Mouse (Mus musculus): ENCODE data around the gene Tmem131l. TPM values are rescaled to one million over a fixed set of nuclear protein-coding genes. Genes with fewer than 3 reads are reported as not detected.

Gene Tmem131l
- polyA plus RNA-seq, 1 experiment: 8.4 TPM

GRCm38 (mm10) chr3:83958951-83959681 lies 80.9 kb downstream of the Tmem131l start:
- no peak overlapping the region for H3K27ac ChIP-seq (replicated peaks; ENCODE audit: low read depth, low read length)

DNA sequence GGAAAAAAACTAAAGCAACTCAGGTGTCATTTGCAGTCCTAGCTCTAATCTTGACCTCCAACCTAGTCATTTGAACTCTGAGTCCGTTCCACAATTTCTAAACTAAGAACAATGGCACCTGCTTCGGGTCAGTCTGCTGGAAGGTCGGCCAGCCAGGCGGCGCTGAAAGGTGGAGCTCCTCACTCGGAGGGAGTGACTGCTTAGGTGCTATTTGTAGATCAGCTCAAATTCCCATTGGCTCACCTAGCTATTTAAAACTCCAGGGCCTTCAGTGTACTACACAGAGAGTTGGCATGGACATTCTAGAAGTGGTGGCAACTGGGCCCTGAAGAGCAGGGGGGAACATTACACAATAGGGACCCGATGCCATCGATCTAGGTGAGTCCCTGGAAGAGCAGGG lies 86.1 kb downstream of the Tmem131l start:
- no peak overlapping the region for H3K4me3 ChIP-seq (ENCODE audit: insufficient read depth, low read depth, low read length)
- no peak overlapping the region for H3K27ac ChIP-seq (replicated peaks; ENCODE audit: low read depth, low read length)
- no peaks in the 10 kb centered on the region for H3K4me1 ChIP-seq (ENCODE audit: control insufficient read depth, insufficient read depth, insufficient read length, low read length)

More at GRCm38 (mm10) chr3:83958951-83959681, 80.9 kb downstream of the Tmem131l start:
- Histone ChIP-seq H3K4me3 (ENCODE audit: insufficient read depth, low read depth, low read length) (no peak overlapping the region), H3K4me1 (ENCODE audit: control insufficient read depth, insufficient read depth, insufficient read length, low read length) (no peaks in the 10 kb centered on the region)

DNA sequence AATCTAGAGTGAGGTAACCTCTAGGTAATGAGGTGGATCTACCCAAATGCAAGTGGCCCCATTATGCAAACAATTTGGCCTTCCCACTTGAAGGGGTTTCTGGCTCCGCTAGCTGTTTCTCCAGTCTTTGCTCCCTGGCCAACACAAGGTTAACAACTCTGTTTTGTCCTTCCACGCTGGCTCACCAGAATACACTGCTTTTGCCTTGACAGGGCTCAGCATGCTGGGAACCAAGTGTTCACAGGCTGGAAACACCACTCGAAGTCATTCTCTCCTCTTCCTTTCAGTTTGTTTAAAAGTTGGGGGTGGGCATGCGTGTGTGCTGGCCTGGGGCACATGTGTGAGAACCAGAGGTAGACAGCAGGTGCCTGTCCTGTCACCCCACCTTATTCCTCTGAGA lies 91.2 kb downstream of the Tmem131l start:
- Histone ChIP-seq H3K4me1 (ENCODE audit: control insufficient read depth, insufficient read depth, insufficient read length, low read length) (peaks cover 3% of the 10 kb centered on the region; the same call in 1 of the 2 replicates), H3K4me3 (ENCODE audit: insufficient read depth, low read depth, low read length) (no peak overlapping the region), H3K27ac (replicated peaks; ENCODE audit: low read depth, low read length) (no peak overlapping the region)

DNA sequence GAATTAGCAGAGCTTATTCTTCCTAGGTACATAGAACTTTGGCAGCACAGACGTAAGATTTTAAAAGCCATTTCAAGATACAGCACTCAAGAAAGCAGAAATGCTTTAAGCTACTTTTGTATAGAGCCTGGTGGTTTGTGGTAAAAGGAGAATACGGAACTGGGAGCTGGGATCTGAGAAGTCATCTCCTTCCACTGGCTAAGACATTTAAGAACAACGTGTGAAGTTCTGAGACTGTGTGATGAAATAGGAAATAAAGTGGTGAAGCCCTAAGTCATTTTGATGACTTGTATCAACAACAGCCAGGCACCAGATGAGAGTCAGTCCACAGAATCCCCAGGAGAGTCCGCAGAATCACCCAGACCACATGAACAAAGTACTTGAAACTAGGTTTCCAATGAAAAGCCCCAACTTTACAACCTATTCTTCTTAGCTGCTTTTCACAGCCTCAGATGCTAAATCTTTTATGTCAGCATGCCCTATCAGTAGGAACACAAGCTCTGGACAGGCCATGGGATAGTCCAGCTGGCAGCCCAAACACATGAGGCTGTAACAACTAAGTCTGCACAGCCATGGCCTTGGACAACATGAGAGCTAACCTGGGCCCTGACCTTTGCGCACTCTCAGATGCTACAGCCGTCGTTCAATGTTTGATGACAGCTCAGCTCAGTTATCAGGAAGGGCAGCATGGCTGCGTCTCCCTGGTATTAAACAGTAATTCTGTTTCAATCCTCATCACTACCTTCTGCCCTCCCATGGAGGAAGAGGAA lies 92.3 kb downstream of the Tmem131l start:
- peaks cover 3% of the 10 kb centered on the region; the same call in 1 of the 2 replicates for H3K4me1 ChIP-seq (ENCODE audit: control insufficient read depth, insufficient read depth, insufficient read length, low read length)
- H3K27ac ChIP-seq (replicated peaks; ENCODE audit: low read depth, low read length): no peak overlapping the region
- no peak overlapping the region for H3K4me3 ChIP-seq (ENCODE audit: insufficient read depth, low read depth, low read length)

GRCm38 (mm10) chr3:83946848-83947247 lies 93.1 kb downstream of the Tmem131l start:
- Histone ChIP-seq H3K4me1 (ENCODE audit: control insufficient read depth, insufficient read depth, insufficient read length, low read length) (peaks cover 3% of the 10 kb centered on the region; the same call in 1 of the 2 replicates), H3K27ac (replicated peaks; ENCODE audit: low read depth, low read length) (no peak overlapping the region)

GRCm38 (mm10) chr3:83943691-83944090 lies 96.3 kb downstream of the Tmem131l start:
- Histone ChIP-seq H3K4me1 (ENCODE audit: control insufficient read depth, insufficient read depth, insufficient read length, low read length) (peaks cover 3% of the 10 kb centered on the region; the same call in 1 of the 2 replicates), H3K27ac (replicated peaks; ENCODE audit: low read depth, low read length) (no peak overlapping the region), H3K4me3 (ENCODE audit: insufficient read depth, low read depth, low read length) (no peak overlapping the region)

More at GRCm38 (mm10) chr3:83946848-83947247, 93.1 kb downstream of the Tmem131l start:
- no peak overlapping the region for H3K4me3 ChIP-seq (ENCODE audit: insufficient read depth, low read depth, low read length)

DNA sequence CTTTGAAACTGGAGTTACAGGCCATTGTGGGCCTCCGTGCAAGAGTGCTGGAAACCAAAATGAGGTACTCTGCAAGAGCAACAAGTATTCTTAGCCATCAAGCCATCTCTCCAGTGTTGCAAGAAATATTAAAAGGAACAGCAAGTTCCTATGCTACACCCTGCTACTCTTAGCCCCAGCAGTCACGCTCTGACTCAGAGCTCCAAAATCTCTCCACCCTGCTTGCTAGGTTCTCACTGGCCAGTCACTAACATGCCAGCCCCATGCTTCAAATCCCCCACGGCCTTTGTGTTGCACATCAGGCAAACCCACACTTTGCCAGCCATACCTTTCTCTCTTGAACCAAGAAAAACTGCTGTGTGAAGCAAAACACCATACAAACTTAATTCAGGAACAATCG lies 96.8 kb downstream of the Tmem131l start:
- H3K27ac ChIP-seq (replicated peaks; ENCODE audit: low read depth, low read length): no peak overlapping the region
- H3K4me3 ChIP-seq (ENCODE audit: insufficient read depth, low read depth, low read length): no peak overlapping the region
- H3K4me1 ChIP-seq (ENCODE audit: control insufficient read depth, insufficient read depth, insufficient read length, low read length): peaks cover 3% of the 10 kb centered on the region; the same call in 1 of the 2 replicates

- Histone ChIP-seq H3K27ac (replicated peaks; ENCODE audit: low read depth, low read length) (no peak overlapping the region), H3K4me1 (ENCODE audit: control insufficient read depth, insufficient read depth, insufficient read length, low read length) (no peaks in the 10 kb centered on the region), H3K4me3 (ENCODE audit: insufficient read depth, low read depth, low read length) (no peak overlapping the region)
Observed at GRCm38 (mm10) chr3:83941921-83942320, 98.1 kb downstream of the Tmem131l start.

GRCm38 (mm10) chr3:83938871-83939270 lies 101.1 kb downstream of the Tmem131l start:
- Histone ChIP-seq H3K4me1 (ENCODE audit: control insufficient read depth, insufficient read depth, insufficient read length, low read length) (no peaks in the 10 kb centered on the region), H3K27ac (replicated peaks; ENCODE audit: low read depth, low read length) (no peak overlapping the region), H3K4me3 (ENCODE audit: insufficient read depth, low read depth, low read length) (no peak overlapping the region)

- H3K4me1 ChIP-seq (ENCODE audit: control insufficient read depth, insufficient read depth, insufficient read length, low read length): no peaks in the 10 kb centered on the region
- H3K27ac ChIP-seq (replicated peaks; ENCODE audit: low read depth, low read length): no peak overlapping the region
- no peak overlapping the region for H3K4me3 ChIP-seq (ENCODE audit: insufficient read depth, low read depth, low read length)
Observed at GRCm38 (mm10) chr3:83934514-83934913, 105.5 kb downstream of the Tmem131l start.

DNA sequence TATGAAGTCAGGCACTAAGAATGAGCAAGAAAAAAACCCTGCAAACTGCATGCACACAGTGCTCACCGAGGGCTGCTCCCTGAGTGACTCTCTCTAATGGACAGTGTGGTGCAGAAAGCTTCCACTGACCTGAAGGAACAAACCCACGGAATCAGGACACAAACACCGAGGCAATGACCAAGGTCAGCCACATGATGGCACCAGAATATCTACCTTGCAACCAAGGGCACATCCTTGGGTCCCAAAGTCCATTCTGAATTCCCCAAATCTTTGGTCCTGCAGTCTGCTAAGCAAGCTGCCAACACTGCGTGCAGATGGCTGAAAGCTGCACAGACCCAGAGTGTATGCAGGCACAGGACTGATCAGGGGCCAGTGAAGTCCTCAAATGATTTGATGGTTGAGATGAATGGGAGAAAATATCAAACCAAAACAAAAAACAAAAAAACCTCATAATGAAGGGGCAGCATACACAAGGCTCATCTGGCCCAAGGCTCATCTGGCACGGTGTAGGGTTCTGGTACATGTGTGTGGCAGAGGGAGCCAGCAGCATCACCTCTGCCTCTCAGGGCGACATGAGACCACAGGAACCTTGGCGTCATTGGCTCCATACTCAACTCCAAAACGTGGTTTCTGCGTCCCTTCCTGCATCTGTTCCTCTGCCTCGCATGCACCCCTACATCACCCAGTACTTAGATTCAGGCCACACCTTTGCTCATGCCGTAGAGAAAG lies 124.0 kb downstream of the Tmem131l start:
- Histone ChIP-seq H3K27ac (replicated peaks; ENCODE audit: low read depth, low read length) (no peak overlapping the region), H3K4me3 (ENCODE audit: insufficient read depth, low read depth, low read length) (no peak overlapping the region), H3K4me1 (ENCODE audit: control insufficient read depth, insufficient read depth, insufficient read length, low read length) (no peaks in the 10 kb centered on the region)

DNA sequence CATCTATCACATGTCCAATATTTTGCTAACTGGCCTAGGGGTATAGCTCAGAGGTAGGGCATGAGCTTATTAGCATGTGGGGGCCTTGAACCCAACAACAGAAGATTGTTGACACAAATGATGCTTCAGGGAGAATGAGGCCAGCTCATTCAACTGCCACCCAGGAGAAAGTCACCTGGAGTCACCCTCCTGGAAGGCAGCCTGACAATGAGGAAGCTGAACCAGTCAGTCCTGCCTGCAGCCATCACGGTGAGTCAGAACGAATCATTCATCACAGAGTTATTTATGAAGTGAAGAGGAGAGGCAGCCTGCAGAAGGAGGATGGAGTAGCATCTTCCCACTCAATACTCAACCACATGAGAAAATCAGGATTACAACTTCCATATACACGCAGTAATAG lies 124.9 kb downstream of the Tmem131l start:
- Histone ChIP-seq H3K4me1 (ENCODE audit: control insufficient read depth, insufficient read depth, insufficient read length, low read length) (no peaks in the 10 kb centered on the region), H3K27ac (replicated peaks; ENCODE audit: low read depth, low read length) (no peak overlapping the region), H3K4me3 (ENCODE audit: insufficient read depth, low read depth, low read length) (no peak overlapping the region)

DNA sequence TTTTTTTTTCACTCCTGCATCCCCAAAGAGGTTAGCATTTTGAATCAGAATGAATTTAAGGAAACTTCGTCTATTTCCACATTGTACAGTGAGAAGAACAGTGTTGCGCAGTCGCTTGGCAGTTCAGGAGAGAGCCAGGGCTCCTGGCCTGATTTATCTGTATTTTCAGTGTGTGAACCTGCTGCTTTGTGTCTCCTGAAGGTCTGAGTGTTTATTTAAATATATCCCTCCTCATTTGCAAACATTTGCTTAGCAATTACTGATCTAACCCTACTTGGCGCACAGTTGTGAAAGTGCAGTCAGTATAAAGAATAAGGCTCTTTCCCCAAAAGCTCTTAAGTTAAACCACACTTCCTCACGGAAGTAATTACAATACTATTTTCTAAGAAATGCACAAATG lies 129.3 kb downstream of the Tmem131l start:
- H3K4me3 ChIP-seq (ENCODE audit: insufficient read depth, low read depth, low read length): no peak overlapping the region
- H3K27ac ChIP-seq (replicated peaks; ENCODE audit: low read depth, low read length): no peak overlapping the region
- no peaks in the 10 kb centered on the region for H3K4me1 ChIP-seq (ENCODE audit: control insufficient read depth, insufficient read depth, insufficient read length, low read length)

DNA sequence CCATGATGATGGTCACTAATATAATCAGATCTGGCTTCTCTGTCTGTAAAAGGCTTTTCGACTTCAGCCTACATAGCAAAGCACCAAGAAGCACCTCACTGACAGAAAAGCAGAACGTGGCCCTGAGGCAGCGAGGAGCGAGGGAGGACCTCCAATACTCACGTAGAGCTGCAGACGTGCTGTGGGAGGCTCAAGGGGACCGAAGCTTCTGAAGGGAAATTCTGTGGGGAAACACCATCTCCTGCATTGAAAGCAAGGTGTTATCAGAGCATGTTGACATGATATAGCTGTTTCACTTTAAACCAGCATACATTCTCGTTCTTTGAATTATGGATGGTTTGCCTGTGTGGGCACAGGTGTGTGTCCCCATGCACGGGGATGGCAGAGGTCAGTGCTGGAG lies 133.8 kb downstream of the Tmem131l start:
- no peaks in the 10 kb centered on the region for H3K4me1 ChIP-seq (ENCODE audit: control insufficient read depth, insufficient read depth, insufficient read length, low read length)
- no peak overlapping the region for H3K4me3 ChIP-seq (ENCODE audit: insufficient read depth, low read depth, low read length)

GRCm38 (mm10) chr3:83905161-83905560 lies 134.8 kb downstream of the Tmem131l start:
- no peak overlapping the region for H3K4me3 ChIP-seq (ENCODE audit: insufficient read depth, low read depth, low read length)
- H3K4me1 ChIP-seq (ENCODE audit: control insufficient read depth, insufficient read depth, insufficient read length, low read length): no peaks in the 10 kb centered on the region
- H3K27ac ChIP-seq (replicated peaks; ENCODE audit: low read depth, low read length): no peak overlapping the region

More for the DNA sequence above, 133.8 kb downstream of the Tmem131l start:
- H3K27ac ChIP-seq (replicated peaks; ENCODE audit: low read depth, low read length): no peak overlapping the region
